Mouse (Mus musculus): Measurements from ENCODE around the gene Srsf9.
"Not testable (repeated sequence)": the region's sequence is repeated elsewhere in the genome, so short reads cannot be mapped to it uniquely, and the experiment has no call there.

Gene Srsf9

DNA sequence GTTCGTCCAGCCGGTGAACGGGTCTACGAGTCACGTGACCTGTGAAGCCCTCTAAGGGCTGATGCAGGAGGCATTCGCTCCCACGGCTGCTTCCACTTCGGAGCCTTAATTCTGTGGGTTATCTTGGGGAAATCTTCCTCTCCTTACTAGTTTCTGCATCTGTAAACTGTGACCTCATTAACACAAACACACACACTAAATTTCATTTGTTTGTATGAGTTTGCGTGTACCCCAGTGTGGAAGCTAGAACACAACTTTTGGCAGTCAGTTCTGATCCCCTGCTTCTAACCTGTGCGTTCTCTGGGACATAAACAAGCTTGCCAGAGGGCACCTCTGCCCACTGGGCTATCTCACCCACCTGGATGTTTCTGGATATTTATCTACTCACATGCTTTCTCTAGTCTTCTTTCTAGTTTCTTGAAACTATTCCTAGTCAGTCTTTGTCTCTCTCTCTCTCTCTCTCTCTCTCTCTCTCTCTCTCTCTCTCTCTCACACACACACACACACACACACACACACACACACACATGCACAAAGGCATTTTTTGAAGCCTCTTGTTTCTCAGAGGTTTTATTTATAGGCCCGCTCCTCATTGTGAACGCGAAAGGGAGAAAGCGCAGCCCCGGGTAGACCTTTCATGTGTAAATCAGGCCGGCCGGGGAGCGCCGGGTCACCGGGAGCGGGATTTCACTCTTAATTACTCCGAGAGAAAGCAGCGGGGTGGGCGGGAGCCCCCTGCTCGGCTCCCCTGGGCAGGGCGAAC lies 46.6 kb downstream of the Srsf9 start:
- DNase-seq (ENCODE audit: low read depth, low spot score): no peak

DNA sequence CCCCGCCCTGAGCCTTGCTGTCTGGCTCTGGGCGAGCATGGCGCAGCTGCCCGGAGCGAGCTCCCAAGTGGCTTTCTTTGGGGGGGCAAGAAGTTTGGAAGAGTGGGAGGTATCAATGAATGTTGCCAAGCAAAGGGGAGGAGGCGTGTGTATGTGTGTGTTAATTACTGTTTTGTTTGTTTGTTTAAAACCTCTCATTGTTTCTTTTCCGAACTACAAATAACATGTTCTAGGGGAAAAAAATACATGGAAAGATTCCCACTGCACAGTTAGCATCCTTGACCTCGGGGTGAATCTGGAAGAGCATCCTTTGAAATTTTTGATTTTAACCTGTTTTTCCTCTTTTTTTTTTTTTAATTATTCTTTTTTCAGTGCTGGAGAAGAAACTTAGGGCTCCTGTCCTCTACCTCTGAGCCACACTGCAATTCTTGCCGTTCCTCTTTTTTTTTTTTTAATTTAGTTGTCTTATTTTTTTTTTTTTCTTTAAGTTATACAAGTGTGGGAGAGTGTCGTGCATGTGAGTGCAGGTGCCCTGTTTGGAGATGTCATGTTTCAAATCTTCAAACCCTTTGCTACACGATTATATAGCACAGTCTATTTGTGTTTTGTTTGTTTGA lies 47.3 kb downstream of the Srsf9 start:
- no peak for DNase-seq (ENCODE audit: low read depth, low spot score)

DNA sequence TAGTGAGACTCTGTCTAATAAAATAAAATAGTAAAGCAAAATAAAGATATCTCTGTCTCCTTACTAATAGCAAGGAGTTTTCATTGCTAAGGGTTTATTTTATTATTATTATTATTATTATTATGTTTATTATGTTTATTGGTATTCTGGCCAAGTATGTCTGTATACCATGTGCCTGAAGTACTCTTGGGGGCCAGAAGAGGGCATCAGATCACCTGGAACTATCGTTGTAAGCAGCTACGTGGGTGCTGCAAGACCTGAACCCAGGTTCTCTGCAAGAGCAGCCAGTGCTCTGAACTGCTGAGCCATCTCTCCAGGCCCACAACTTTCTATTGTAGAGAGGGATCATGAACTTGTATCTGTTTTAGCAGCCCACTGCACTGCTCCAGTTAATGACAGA lies 48.5 kb downstream of the Srsf9 start:
- peak; percentile 51 for DNase-seq (ENCODE audit: low read depth, low spot score)

DNA sequence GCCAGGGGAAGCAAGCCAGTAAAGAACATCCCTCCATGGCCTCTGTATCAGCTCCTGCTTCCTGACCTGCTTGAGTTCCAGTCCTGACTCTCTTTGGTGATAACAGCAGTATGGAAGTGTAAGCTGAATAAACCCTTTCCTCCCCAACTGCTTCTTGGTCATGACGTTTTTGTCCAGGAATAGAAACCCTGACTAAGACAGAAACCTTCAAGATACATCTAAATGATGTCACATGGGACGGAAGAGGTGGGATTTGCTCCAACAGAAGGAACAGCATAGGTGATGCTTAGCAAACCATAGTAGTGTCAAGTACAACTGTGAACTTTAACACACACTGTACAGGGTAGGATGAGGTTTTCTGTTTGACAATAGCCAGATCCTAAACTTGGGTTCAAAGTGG lies 51.9 kb downstream of the Srsf9 start:
- not testable (repeated sequence) for DNase-seq (ENCODE audit: low read depth, low spot score)
